Mouse (Mus musculus): ENCODE data around the gene Ccin. TPM values are rescaled to one million over a fixed set of nuclear protein-coding genes. Genes with fewer than 3 reads are reported as not detected.

Ccin gene
- total RNA-seq (2012; rRNA removed) (not detected in 2 replicates), total RNA-seq (2014; rRNA removed) (0.11 TPM in 1 of 2 replicates, not detected in the other), polyA plus RNA-seq (2012; ENCODE audit: insufficient read length, low read depth) (not detected in 2 replicates)

DNA sequence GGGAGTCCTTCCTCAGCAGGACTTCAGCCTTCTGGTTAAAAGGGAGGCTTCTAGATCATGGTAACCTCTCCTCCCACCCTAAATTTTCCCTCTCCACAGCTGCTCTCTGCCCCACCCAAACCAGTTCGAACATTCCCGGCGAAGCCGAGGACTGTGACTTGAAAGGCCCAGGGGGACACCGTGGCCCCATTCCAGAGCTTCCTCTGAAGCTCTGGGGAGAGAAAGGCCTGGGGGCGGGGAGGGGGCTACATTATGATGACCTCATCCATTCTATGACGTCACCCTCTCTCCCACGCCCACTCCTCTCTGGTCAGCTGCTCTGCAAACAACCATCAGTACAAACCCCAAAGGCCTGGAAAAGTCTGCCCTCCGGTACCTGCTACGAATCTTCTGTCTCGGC is at the start of gene Ccin:
TSS of gene Ccin (plus strand) at position 303 of the 400 bp plus-strand sequence.
- H3K27ac ChIP-seq (ENCODE audit: insufficient read depth, low read depth), result no peak within 1 kb of the TSS

DNA sequence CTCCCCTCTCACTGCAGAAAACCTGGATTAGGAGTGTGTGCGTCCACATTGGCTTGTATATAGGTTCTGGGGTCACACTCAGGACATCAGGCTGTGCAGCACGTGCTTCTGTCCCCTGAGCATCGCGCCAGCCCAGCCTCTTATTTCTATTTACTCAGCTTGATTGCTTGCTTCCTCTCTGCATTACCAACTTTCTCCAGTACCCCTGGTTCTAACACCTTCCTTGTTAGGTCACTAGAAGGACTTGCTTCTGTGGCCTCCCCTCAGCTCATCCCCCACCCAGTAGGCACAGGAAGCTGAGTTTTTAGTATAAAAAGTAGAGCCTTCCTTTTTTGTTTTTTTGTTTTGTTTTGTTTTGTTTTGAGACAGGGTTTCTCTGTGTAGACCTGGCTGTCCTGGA is 47.1 kb upstream of the Ccin start:
- Histone ChIP-seq H3K4me1 (ENCODE audit: control insufficient read depth in 1 of 2, insufficient read depth in 2 of 2) (peaks cover 0 to 14% of the 10 kb centered on the region in 2 experiments; a peak in 2 of 4 replicates), H3K9ac (ENCODE audit: insufficient read depth, low read depth) (no peak overlapping the region), H3K4me3 (replicated peaks in 1 of 3; ENCODE audit: low read depth in 2 of 3, low read length in 2 of 3, poor library complexity in 1 of 3) (no peak overlapping the region), H3K36me3 (replicated peaks in 1 of 2; ENCODE audit: control insufficient read depth in 1 of 2, insufficient read depth in 1 of 2, low read length in 1 of 2) (peaks cover 2 to 20% of the 10 kb centered on the region in 2 experiments), H3K27ac (ENCODE audit: insufficient read depth, low read depth) (no peak overlapping the region), H3K4me2 (ENCODE audit: insufficient read depth, low read depth, poor library complexity, severe bottlenecking) (no peak overlapping the region), H3K9me3 (replicated peaks; ENCODE audit: low read length) (no peaks in the 10 kb centered on the region), H3K27me3 (replicated peaks) (no peaks in the 10 kb centered on the region), H3K79me2 (replicated peaks; ENCODE audit: control insufficient read depth, extremely low read depth, insufficient read depth, poor library complexity, severe bottlenecking) (no peaks in the 10 kb centered on the region)
- dilution Hi-C loops (cut with MboI; ENCODE audit: extremely low pct_ligation_motif_present, extremely low pct_unique_long_range_greater_than_20kb, low sequenced_read_pairs) (no loop called here), in situ Hi-C loops (cut with MboI; ENCODE audit: low pct_ligation_motif_present, low pct_unique_long_range_greater_than_20kb, low sequenced_read_pairs) (no loop called here)
- DNase-seq (ENCODE audit: extremely low read depth), result no peak
- no peak for TF ChIP-seq ZMIZ1 (IDR thresholded peaks at IDR 0.05; ENCODE audit: low read depth, low read length)

More for the DNA sequence above, at the start of gene Ccin:
- Histone ChIP-seq H3K9me3 (replicated peaks; ENCODE audit: low read length) (no peaks in the 10 kb centered on the region), H3K27me3 (replicated peaks) (no peaks in the 10 kb centered on the region), H3K4me2 (ENCODE audit: insufficient read depth, low read depth, poor library complexity, severe bottlenecking) (peak within 1 kb of the TSS; percentile 35; the same call in 1 of the 2 replicates), H3K4me3 (replicated peaks in 1 of 3; ENCODE audit: low read depth in 2 of 3, low read length in 2 of 3, poor library complexity in 1 of 3) (no peak within 1 kb of the TSS), H3K9ac (ENCODE audit: insufficient read depth, low read depth) (peak within 1 kb of the TSS; percentile 35), H3K4me1 (ENCODE audit: control insufficient read depth in 1 of 2, insufficient read depth in 2 of 2) (peaks cover 10 to 42% of the 10 kb centered on the region in 2 experiments; a peak in 3 of 4 replicates), H3K36me3 (replicated peaks in 1 of 2; ENCODE audit: control insufficient read depth in 1 of 2, insufficient read depth in 1 of 2, low read length in 1 of 2) (peaks cover 8 to 22% of the 10 kb centered on the region in 2 experiments), H3K79me2 (replicated peaks; ENCODE audit: control insufficient read depth, extremely low read depth, insufficient read depth, poor library complexity, severe bottlenecking) (no peaks in the 10 kb centered on the region)
- no peak for DNase-seq (ENCODE audit: extremely low read depth)
- TF ChIP-seq ZKSCAN1 (IDR thresholded peaks at IDR 0.05; ENCODE audit: borderline replicate concordance, low read depth, low read length) (no peak), ZNF384 (IDR thresholded peaks at IDR 0.05; ENCODE audit: low read depth, low read length) (no peak), ZMIZ1 (IDR thresholded peaks at IDR 0.05; ENCODE audit: low read depth, low read length) (no peak)
- dilution Hi-C loops (cut with MboI; ENCODE audit: extremely low pct_ligation_motif_present, extremely low pct_unique_long_range_greater_than_20kb, low sequenced_read_pairs), result no loop called here
- in situ Hi-C loops (cut with MboI; ENCODE audit: low pct_ligation_motif_present, low pct_unique_long_range_greater_than_20kb, low sequenced_read_pairs), result loop anchor here (5.0 to 25.0 kb wide), 2 partner anchors 56 to 246 kb away; partner anchors contain the start of genes Hrct1 and Spaar

- in situ Hi-C loops (cut with MboI; ENCODE audit: low pct_ligation_motif_present, low pct_unique_long_range_greater_than_20kb, low sequenced_read_pairs), result no loop called here
- Histone ChIP-seq H3K4me3 (replicated peaks in 1 of 3; ENCODE audit: low read depth in 2 of 3, low read length in 2 of 3, poor library complexity in 1 of 3) (no peak overlapping the region), H3K79me2 (replicated peaks; ENCODE audit: control insufficient read depth, extremely low read depth, insufficient read depth, poor library complexity, severe bottlenecking) (no peaks in the 10 kb centered on the region), H3K4me2 (ENCODE audit: insufficient read depth, low read depth, poor library complexity, severe bottlenecking) (no peak overlapping the region), H3K9me3 (replicated peaks; ENCODE audit: low read length) (no peaks in the 10 kb centered on the region), H3K27me3 (replicated peaks) (no peaks in the 10 kb centered on the region), H3K9ac (ENCODE audit: insufficient read depth, low read depth) (no peak overlapping the region), H3K27ac (ENCODE audit: insufficient read depth, low read depth) (no peak overlapping the region), H3K36me3 (replicated peaks in 1 of 2; ENCODE audit: control insufficient read depth in 1 of 2, insufficient read depth in 1 of 2, low read length in 1 of 2) (peaks cover under 1 to 17% of the 10 kb centered on the region in 2 experiments), H3K4me1 (ENCODE audit: control insufficient read depth in 1 of 2, insufficient read depth in 2 of 2) (peaks cover 0 to 14% of the 10 kb centered on the region in 2 experiments; a peak in 2 of 4 replicates)
- peak; percentile 7 for DNase-seq (ENCODE audit: extremely low read depth)
- dilution Hi-C loops (cut with MboI; ENCODE audit: extremely low pct_ligation_motif_present, extremely low pct_unique_long_range_greater_than_20kb, low sequenced_read_pairs), result no loop called here
- no peak for TF ChIP-seq USF2 (conservative IDR thresholded peaks at IDR 0.05; ENCODE audit: low read depth, low read length)
- TF ChIP-seq MYC (IDR thresholded peaks at IDR 0.05; ENCODE audit: low read depth, low read length), result no peak
- no peak for TF ChIP-seq ZNF384 (IDR thresholded peaks at IDR 0.05; ENCODE audit: low read depth, low read length)
- TF ChIP-seq UBTF (IDR thresholded peaks at IDR 0.05; ENCODE audit: low read depth, low read length), result no peak
Observed at GRCm38 (mm10) chr4:43936749-43937674, 46.3 kb upstream of the Ccin start.
